ENCODE assay signal across 8 mouse cellular contexts in the genomic region with DNA sequence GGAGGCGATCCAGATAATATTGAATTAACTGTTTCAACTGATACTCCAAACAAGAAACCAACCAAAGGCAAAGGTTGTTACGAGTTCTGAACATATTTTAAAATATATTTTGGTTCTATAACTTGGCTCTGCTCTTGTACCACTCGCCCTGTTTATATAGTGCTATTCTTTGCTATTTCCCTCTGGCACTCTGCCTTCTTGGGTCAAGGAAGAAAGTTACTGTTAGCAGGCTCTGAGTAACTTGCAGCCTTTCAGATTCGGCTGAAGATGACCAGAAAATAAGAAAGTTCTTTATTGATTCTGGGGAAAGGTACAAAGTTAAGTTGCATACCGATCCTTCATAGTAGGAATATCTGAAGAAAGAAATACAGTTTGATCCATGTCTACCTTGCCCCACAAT. TPM values are rescaled to one million over a fixed set of nuclear protein-coding genes. Genes with fewer than 3 reads are reported as not detected.
DNase-seq lines count a peak whose midpoint lies in the region; ATAC-seq and TF ChIP-seq lines count a peak whose summit lies in the region.

No protein-coding gene starts in this region.

- H3K4me2 ChIP-seq in forebrain, embryonic 15.5 days (replicated peaks): peak overlapping the region; percentile 61
- H3K4me2 ChIP-seq in liver, embryonic 14.5 days (ENCODE audit: low read depth): peak overlapping the region; percentile 85

- H3K4me3 ChIP-seq in erythroblast, embryonic 14.5 days (replicated peaks): peak overlapping the region; percentile 89
- peak overlapping the region; percentile 78 for H3K4me3 ChIP-seq in forebrain, embryonic 15.5 days
- peak overlapping the region; percentile 83 to 95; a peak in 3 of 4 replicates for H3K4me3 ChIP-seq in liver, embryonic 14.5 days (ENCODE audit: insufficient read depth in 1 of 2, low read depth in 2 of 2, low read length in 2 of 2)

- no peak for ATAC-seq in erythroblast, adult 5-6 weeks (replicated peaks; ENCODE audit: low FRiP score, poor library complexity, severe bottlenecking)
- ATAC-seq in forebrain, embryonic 15.5 days (replicated peaks): no peak
- no peak for ATAC-seq in liver, embryonic 14.5 days (ENCODE audit: insufficient read depth)
- ATAC-seq in activated CD4-positive, CD25-positive, alpha-beta regulatory T cell, adult 4 months: no peak

- TF ChIP-seq CTCF in liver, embryonic 14.5 days (IDR thresholded peaks at IDR 0.05; ENCODE audit: low read depth): no peak

- no peaks in the 10 kb centered on the region for H3K27me3 ChIP-seq in erythroblast, embryonic 14.5 days (ENCODE audit: control insufficient read depth)
- H3K27me3 ChIP-seq in forebrain, embryonic 15.5 days: no peaks in the 10 kb centered on the region
- H3K27me3 ChIP-seq in liver, embryonic 14.5 days (ENCODE audit: control insufficient read depth, insufficient read depth, low read length): no peaks in the 10 kb centered on the region

- no peak overlapping the region for H3K27ac ChIP-seq in forebrain, embryonic 15.5 days (replicated peaks)
- H3K27ac ChIP-seq in liver, embryonic 14.5 days: no peak overlapping the region

- no peaks in the 10 kb centered on the region for H3K9me3 ChIP-seq in erythroblast, embryonic 14.5 days (ENCODE audit: control insufficient read depth, low read length)
- no peaks in the 10 kb centered on the region for H3K9me3 ChIP-seq in forebrain, embryonic 15.5 days
- H3K9me3 ChIP-seq in liver, embryonic 14.5 days (ENCODE audit: control insufficient read depth, low read length): no peaks in the 10 kb centered on the region

- H3K9ac ChIP-seq in forebrain, embryonic 15.5 days (replicated peaks): peak overlapping the region; percentile 71; the same call in 1 of the 2 replicates
- H3K9ac ChIP-seq in liver, embryonic 14.5 days (replicated peaks): peak overlapping the region; percentile 94

- H3K4me1 ChIP-seq in erythroblast, embryonic 14.5 days (ENCODE audit: control insufficient read depth): peaks cover 27% of the 10 kb centered on the region
- H3K4me1 ChIP-seq in forebrain, embryonic 15.5 days: peaks cover 38% of the 10 kb centered on the region
- H3K4me1 ChIP-seq in liver, embryonic 14.5 days (replicated peaks; ENCODE audit: control insufficient read depth in 2 of 2, insufficient read depth in 2 of 2, low read length in 1 of 2): peaks cover 4 to 9% of the 10 kb centered on the region in 2 experiments; a peak in 3 of 4 replicates

- no peak for TF ChIP-seq EP300 in liver, embryonic 14.5 days (IDR thresholded peaks at IDR 0.05; ENCODE audit: low read depth)

- 64% methylated on average over 5 of the region's 5 CpGs for WGBS in forebrain, embryonic 15.5 days
- 39% methylated on average over 5 of the region's 5 CpGs for WGBS in liver, embryonic 14.5 days (ENCODE audit: insufficient replicate concordance)

- peaks cover 26% of the 10 kb centered on the region for H3K36me3 ChIP-seq in erythroblast, embryonic 14.5 days (ENCODE audit: control insufficient read depth)
- H3K36me3 ChIP-seq in forebrain, embryonic 15.5 days: no peaks in the 10 kb centered on the region; the same call in 1 of the 2 replicates
- H3K36me3 ChIP-seq in liver, embryonic 14.5 days (replicated peaks; ENCODE audit: control insufficient read depth, insufficient read depth, low read depth): no peaks in the 10 kb centered on the region; the same call in 1 of the 2 replicates

- peak; percentile 43 for DNase-seq in 3T3-L1 (ENCODE audit: low read depth, low spot score)
- DNase-seq in liver, embryonic 14.5 days (ENCODE audit: low read depth in 3 of 3, low spot score in 3 of 3): no peak
- DNase-seq in spleen, adult 18-20 months: no peak
- DNase-seq in cerebellum, adult 8-10 months: no peak

RNA-seq across cellular contexts. Expression of a gene that starts 1.4 kb away (rescaled TPM):
- 1.3 TPM in 2 replicates for polyA plus RNA-seq in erythroblast, embryonic 14.5 days (2012)
- total RNA-seq in erythroblast, adult 5-6 weeks (2015; ENCODE audit: low replicate concordance): 15.4 and 29.9 TPM in 2 replicates
- 25.6 and 33.6 TPM in 2 replicates for total RNA-seq in erythroblast, adult 5-6 weeks (2017; ENCODE audit: low replicate concordance)
- polyA plus RNA-seq in forebrain, embryonic 15.5 days (2015; fragmentation: Nextera tagmentation; extraction: Ambion mirVana): 70.9 and 71.1 TPM in 2 replicates
- 7.9 and 17.2 TPM in 2 replicates for polyA plus RNA-seq in liver, embryonic 14.5 days (2012; rRNA removed)
- 12.7 and 15.6 TPM in 2 replicates for polyA plus RNA-seq in liver, embryonic 14.5 days (2014; fragmentation: Nextera tagmentation; extraction: Ambion mirVana)
- 10 to 100 TPM; 57.6 to 83.6 TPM for polyA plus RNA-seq in activated CD4-positive, CD25-positive, alpha-beta regulatory T cell, adult 4 months (2017; shearing (Covaris generic))

RNA-seq across cellular contexts. Expression of a gene that starts 40.5 kb away (rescaled TPM):
- polyA plus RNA-seq in erythroblast, embryonic 14.5 days (2012): 0.17 and 0.18 TPM in 2 replicates
- total RNA-seq in erythroblast, adult 5-6 weeks (2015; ENCODE audit: low replicate concordance): 18.6 and 28.8 TPM in 2 replicates
- 17.6 and 22.8 TPM in 2 replicates for total RNA-seq in erythroblast, adult 5-6 weeks (2017; ENCODE audit: low replicate concordance)
- 37.6 TPM in 2 replicates for polyA plus RNA-seq in forebrain, embryonic 15.5 days (2015; fragmentation: Nextera tagmentation; extraction: Ambion mirVana)
- polyA plus RNA-seq in liver, embryonic 14.5 days (2012; rRNA removed): 8.1 and 8.3 TPM in 2 replicates
- 6.1 and 7.2 TPM in 2 replicates for polyA plus RNA-seq in liver, embryonic 14.5 days (2014; fragmentation: Nextera tagmentation; extraction: Ambion mirVana)
- 10 to 100 TPM; 24.5 to 26.4 TPM for polyA plus RNA-seq in activated CD4-positive, CD25-positive, alpha-beta regulatory T cell, adult 4 months (2017; shearing (Covaris generic))
